Mouse (Mus musculus) embryonic fibroblast, embryonic 13.5 days (primary cell): ENCODE results near the gene Pkig. TPM values are rescaled to one million over a fixed set of nuclear protein-coding genes. Genes with fewer than 3 reads are reported as not detected.

Experiments used
- H3K27ac ChIP-seq: 2 replicates; pipeline ENCODE4 v1.5.1; 2012; ENCODE audit warnings: low read length, control low read depth, inconsistent platforms; ENCODE audit not compliant: insufficient read depth
- H3K4me1 ChIP-seq: 2 replicates; pipeline ENCODE4 v1.6.1; 2011; ENCODE audit warnings: low read length; ENCODE audit not compliant: control insufficient read depth, insufficient read depth
- H3K4me3 ChIP-seq: 2 replicates; pipeline ENCODE4 v1.5.1; 2011; ENCODE audit warnings: mild to moderate bottlenecking, control low read depth, low read length; ENCODE audit not compliant: insufficient read depth
- CTCF ChIP-seq: IDR thresholded peaks from 2 replicates; pipeline ENCODE4 v1.5.1; 2011; ENCODE audit warnings: mild to moderate bottlenecking, control low read depth, low read length, moderate library complexity, borderline replicate concordance; ENCODE audit not compliant: insufficient read depth
- POLR2A ChIP-seq: IDR thresholded peaks from 2 replicates; pipeline ENCODE4 v1.6.1; 2011; ENCODE audit warnings: low read depth, mild to moderate bottlenecking, control low read depth, low read length, moderate library complexity
- polyA plus RNA-seq: library from polyadenylated mRNA; stranded (reverse); fragments of >200 nt; gene quantifications from 2 replicates; pipeline ENCODE4 v1.2.4, GENCODE M21; 2011; ENCODE audit warnings: low read depth; ENCODE audit not compliant: missing spikeins, insufficient read length

The Pkig gene
- polyA plus RNA-seq, 1 experiment: 39.7 TPM

- no peak overlapping the region for H3K4me3 ChIP-seq
- peaks cover 4% of the 10 kb centered on the region; the same call in 1 of the 2 replicates for H3K4me1 ChIP-seq
- H3K27ac ChIP-seq: no peak overlapping the region
- TF ChIP-seq CTCF (no peak), POLR2A (no peak)
These were observed 45.5 kb downstream of the Pkig start for GRCm38 (mm10) chr2:163703599-163704260.

- TF ChIP-seq CTCF (no peak), POLR2A (no peak)
- H3K4me3 ChIP-seq: no peak overlapping the region
- no peaks in the 10 kb centered on the region for H3K4me1 ChIP-seq
- H3K27ac ChIP-seq: no peak overlapping the region
These were observed 50.1 kb downstream of the Pkig start for GRCm38 (mm10) chr2:163708321-163708720.

GRCm38 (mm10) chr2:163708763-163709250 lies 50.6 kb downstream of the Pkig start:
- TF ChIP-seq POLR2A: no peak
- TF ChIP-seq CTCF: no peak
- Histone ChIP-seq H3K27ac (no peak overlapping the region), H3K4me1 (no peaks in the 10 kb centered on the region), H3K4me3 (no peak overlapping the region)

- Histone ChIP-seq H3K4me1 (no peaks in the 10 kb centered on the region), H3K27ac (no peak overlapping the region), H3K4me3 (no peak overlapping the region)
- TF ChIP-seq CTCF (no peak), POLR2A (no peak)
These were observed 51.8 kb downstream of the Pkig start for GRCm38 (mm10) chr2:163710000-163710399.

GRCm38 (mm10) chr2:163710606-163711159 lies 52.5 kb downstream of the Pkig start:
- Histone ChIP-seq H3K4me3 (no peak overlapping the region), H3K4me1 (no peaks in the 10 kb centered on the region), H3K27ac (no peak overlapping the region; the same call in 1 of the 2 replicates)
- no peak for TF ChIP-seq POLR2A

- H3K4me3 ChIP-seq: no peak overlapping the region
- H3K27ac ChIP-seq: no peak overlapping the region
- H3K4me1 ChIP-seq: no peaks in the 10 kb centered on the region
- TF ChIP-seq CTCF: no peak
- TF ChIP-seq POLR2A: no peak
These were observed 53.2 kb downstream of the Pkig start for GRCm38 (mm10) chr2:163711368-163711868.

- TF ChIP-seq CTCF: no peak
- TF ChIP-seq POLR2A: no peak
- Histone ChIP-seq H3K27ac (no peak overlapping the region), H3K4me1 (no peaks in the 10 kb centered on the region)
These were observed 54.3 kb downstream of the Pkig start for GRCm38 (mm10) chr2:163712473-163712872.

GRCm38 (mm10) chr2:163712874-163713273 lies 54.7 kb downstream of the Pkig start:
- Histone ChIP-seq H3K4me3 (no peak overlapping the region), H3K27ac (no peak overlapping the region), H3K4me1 (no peaks in the 10 kb centered on the region)
- TF ChIP-seq POLR2A: no peak
- TF ChIP-seq CTCF: no peak

More at GRCm38 (mm10) chr2:163712473-163712872, 54.3 kb downstream of the Pkig start:
- H3K4me3 ChIP-seq: no peak overlapping the region

- TF ChIP-seq POLR2A: no peak
- no peak for TF ChIP-seq CTCF
- Histone ChIP-seq H3K27ac (no peak overlapping the region), H3K4me3 (no peak overlapping the region), H3K4me1 (no peaks in the 10 kb centered on the region)
These were observed 55.2 kb downstream of the Pkig start for GRCm38 (mm10) chr2:163713340-163713739.

GRCm38 (mm10) chr2:163716448-163716847 lies 58.3 kb downstream of the Pkig start:
- Histone ChIP-seq H3K4me1 (no peaks in the 10 kb centered on the region), H3K27ac (no peak overlapping the region), H3K4me3 (no peak overlapping the region)
- TF ChIP-seq POLR2A: no peak
- no peak for TF ChIP-seq CTCF
